Mouse (Mus musculus) bone marrow, adult 2 months (tissue): ENCODE data around the gene Katna1.

Source experiments
- CTCF ChIP-seq: fragments of 200-500 bp; IDR thresholded peaks from 2 replicates; pipeline ENCODE4 v1.5.1; 2011; ENCODE audit warnings: low read length, control low read depth; ENCODE audit not compliant: control insufficient read depth, insufficient read depth
- POLR2A ChIP-seq: fragments of 200-500 bp; IDR thresholded peaks from 2 replicates; pipeline ENCODE4 v1.6.1; 2011; ENCODE audit warnings: low read depth, mild to moderate bottlenecking, control low read depth, low read length, borderline replicate concordance; ENCODE audit not compliant: control insufficient read depth

DNA sequence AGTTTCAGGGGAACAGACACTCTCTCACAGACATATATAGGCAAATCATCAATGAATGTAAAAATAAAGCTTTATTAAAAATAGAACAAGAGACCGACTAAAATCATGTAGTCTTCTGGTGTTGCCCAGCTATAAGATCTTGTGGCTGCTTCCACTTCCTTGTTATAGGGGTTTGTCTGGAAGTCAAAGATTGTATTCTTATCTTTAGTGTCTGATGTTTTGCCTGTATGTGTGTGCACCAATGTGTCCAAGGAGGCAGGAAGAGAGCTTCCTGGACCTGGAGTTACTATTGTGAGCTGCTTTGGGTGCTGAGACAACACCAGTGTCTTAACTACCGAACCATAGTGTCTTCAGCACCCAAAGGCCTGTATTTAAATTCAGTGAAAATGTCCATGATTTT is 31.7 kb downstream of the Katna1 start:
- no peak for TF ChIP-seq POLR2A
- no peak for TF ChIP-seq CTCF
